Mouse (Mus musculus) hindbrain, embryonic 16.5 days (tissue): ENCODE measurements around the gene Zfp768. TPM values are rescaled to one million over a fixed set of nuclear protein-coding genes. Genes with fewer than 3 reads are reported as not detected.
"Not testable (repeated sequence)": the region's sequence is repeated elsewhere in the genome, so short reads cannot be mapped to it uniquely, and the experiment has no call there.

Source experiments
- ATAC-seq: fragments of 200-750 bp; cut with Nextera tagmentation; 2 replicates; pipeline ENCODE4 v1.8.0; 2017; ENCODE audit warnings: moderate TSS enrichment, moderate library complexity
- H3K27ac ChIP-seq: fragments of 300-500 bp; sonication (generic); 2 replicates; pipeline ENCODE4 v1.5.1; 2014; ENCODE audit warnings: low read depth, mild to moderate bottlenecking, control low read depth, low read length, moderate library complexity
- H3K27me3 ChIP-seq: fragments of 300-500 bp; sonication (generic); replicated peaks from 2 replicates; pipeline ENCODE4 v1.6.1; 2014; ENCODE audit warnings: low read length; ENCODE audit not compliant: control insufficient read depth, insufficient read depth
- H3K36me3 ChIP-seq: fragments of 300-500 bp; sonication (generic); 2 replicates; pipeline ENCODE4 v1.6.1; 2014; ENCODE audit warnings: mild to moderate bottlenecking, low read length, moderate library complexity, mixed read lengths; ENCODE audit not compliant: control insufficient read depth, insufficient read depth
- H3K4me1 ChIP-seq: fragments of 300-500 bp; sonication (generic); 2 replicates; pipeline ENCODE4 v1.6.1; 2014; ENCODE audit warnings: low read depth, low read length; ENCODE audit not compliant: control insufficient read depth, insufficient read depth
- H3K4me2 ChIP-seq: fragments of 300-500 bp; sonication (generic); 2 replicates; pipeline ENCODE4 v1.6.1; 2014; ENCODE audit warnings: mild to moderate bottlenecking, low read length, control low read depth, moderate library complexity
- H3K4me3 ChIP-seq: fragments of 300-500 bp; sonication (generic); 2 replicates; pipeline ENCODE4 v1.5.1; 2014; ENCODE audit warnings: mild to moderate bottlenecking, low read length, control low read depth, moderate library complexity
- H3K9ac ChIP-seq: fragments of 300-500 bp; sonication (generic); 2 replicates; pipeline ENCODE4 v1.6.1; 2014; ENCODE audit warnings: low read depth, mild to moderate bottlenecking, control low read depth, low read length, moderate library complexity
- H3K9me3 ChIP-seq: fragments of 300-500 bp; sonication (generic); 2 replicates; pipeline ENCODE4 v1.6.1; 2014; ENCODE audit warnings: mild to moderate bottlenecking, low read length, moderate library complexity; ENCODE audit not compliant: control insufficient read depth
- WGBS: fragments of 180-500 bp; shearing (Covaris S2); extraction: QIAGEN DNeasy Blood & Tissue Kit; methylation state at CpG from one replicate; pipeline ENCODE4 v1.1.7; 2014; 5-methylcytosine and 5-hydroxymethylcytosine counted together
- polyA plus RNA-seq: library from polyadenylated mRNA; unstranded; fragments of >200 nt; fragmentation: Nextera tagmentation; extraction: Ambion mirVana; gene quantifications from 2 replicates; pipeline ENCODE4 v1.2.1, GENCODE M21; 2015

The Zfp768 gene
- polyA plus RNA-seq, 1 experiment from 2014 or later: 16.3 TPM

DNA sequence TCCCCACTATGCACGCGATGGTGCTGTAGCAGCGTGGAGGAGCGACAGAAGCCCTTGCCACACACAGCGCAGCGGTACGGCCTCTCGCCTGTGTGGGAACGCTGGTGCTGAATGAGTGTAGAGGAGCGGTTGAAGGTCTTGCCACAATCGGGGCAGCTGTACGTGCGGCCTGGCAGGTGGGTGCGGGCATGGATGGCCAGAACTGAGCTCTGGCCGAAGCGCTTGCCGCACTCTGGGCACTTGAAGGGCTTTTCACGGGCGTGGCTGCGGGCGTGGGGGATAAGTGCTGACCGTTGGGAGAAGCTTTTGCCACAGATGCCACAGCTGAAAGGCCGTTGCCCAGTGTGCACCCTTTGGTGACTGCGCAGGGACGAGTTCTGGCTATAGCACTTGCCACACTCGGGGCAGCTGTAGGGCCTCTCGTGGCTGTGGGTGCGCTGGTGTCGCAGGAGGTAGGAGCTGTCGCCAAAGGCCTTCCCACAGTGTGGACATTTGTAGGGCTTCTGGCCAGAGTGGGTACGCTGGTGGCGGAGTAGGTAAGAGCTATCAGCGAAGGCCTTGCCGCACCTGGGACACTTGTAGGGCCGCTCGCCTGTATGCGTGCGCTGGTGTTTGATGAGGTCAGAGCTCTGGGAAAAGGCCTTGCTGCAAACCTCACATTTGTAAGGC is 1.9 kb downstream of the Zfp768 start:
- no peak overlapping the region for H3K4me3 ChIP-seq
- 93% methylated on average over 38 of the region's 38 CpGs for WGBS
- ATAC-seq: no peak
- H3K9me3 ChIP-seq: no peaks in the 10 kb centered on the region
- no peak overlapping the region for H3K4me2 ChIP-seq
- peaks cover 11% of the 10 kb centered on the region for H3K36me3 ChIP-seq
- H3K9ac ChIP-seq: no peak overlapping the region
- no peak overlapping the region for H3K27ac ChIP-seq
- H3K4me1 ChIP-seq: peaks cover 20% of the 10 kb centered on the region
- H3K27me3 ChIP-seq: no peaks in the 10 kb centered on the region

DNA sequence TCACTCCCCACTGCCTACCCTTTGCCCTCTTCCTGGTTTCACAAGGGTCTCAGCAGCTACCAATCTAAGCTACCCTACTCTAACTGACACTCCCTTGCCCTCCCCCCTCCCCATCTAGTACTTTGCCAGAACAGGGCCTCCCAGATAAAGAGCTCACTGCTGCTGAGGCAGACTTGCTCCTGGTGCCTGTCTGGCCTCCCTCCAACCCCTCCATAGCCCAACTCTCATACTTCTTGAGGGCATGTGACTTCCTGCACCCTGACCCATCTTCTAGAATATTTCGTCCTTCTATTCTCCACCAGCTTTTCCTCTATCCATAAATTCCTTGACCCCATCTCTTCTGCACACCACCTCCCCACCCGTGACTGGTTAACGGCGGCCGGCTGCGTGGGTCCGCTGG is 2.5 kb downstream of the Zfp768 start:
- Histone ChIP-seq H3K4me3 (no peak overlapping the region), H3K4me1 (peaks cover 20% of the 10 kb centered on the region), H3K9ac (no peak overlapping the region), H3K27ac (no peak overlapping the region), H3K36me3 (peaks cover 11% of the 10 kb centered on the region), H3K27me3 (no peaks in the 10 kb centered on the region), H3K4me2 (no peak overlapping the region), H3K9me3 (no peaks in the 10 kb centered on the region)
- WGBS: 91% methylated on average over 7 of the region's 7 CpGs
- no peak for ATAC-seq

DNA sequence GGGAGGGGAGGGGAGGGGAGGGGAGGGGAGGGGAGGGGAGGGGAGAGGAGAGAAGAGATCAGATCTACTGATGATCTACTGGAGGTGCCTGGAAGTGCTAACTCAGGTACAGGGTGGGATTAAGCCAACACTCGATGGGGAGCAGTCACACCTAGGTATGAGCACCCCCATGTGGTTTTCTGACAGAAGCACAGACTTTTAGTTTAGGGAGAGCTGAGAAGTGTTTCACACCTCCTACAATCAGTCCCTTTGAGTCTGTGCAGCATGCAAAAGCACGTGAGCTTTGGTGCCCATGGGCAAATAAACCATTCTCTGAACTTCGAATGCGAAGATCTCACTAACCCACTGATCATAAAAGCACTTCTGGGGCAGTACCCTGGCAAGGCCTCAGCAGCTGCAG is 3.1 kb downstream of the Zfp768 start:
- no peak overlapping the region for H3K27ac ChIP-seq
- no peak for ATAC-seq

DNA sequence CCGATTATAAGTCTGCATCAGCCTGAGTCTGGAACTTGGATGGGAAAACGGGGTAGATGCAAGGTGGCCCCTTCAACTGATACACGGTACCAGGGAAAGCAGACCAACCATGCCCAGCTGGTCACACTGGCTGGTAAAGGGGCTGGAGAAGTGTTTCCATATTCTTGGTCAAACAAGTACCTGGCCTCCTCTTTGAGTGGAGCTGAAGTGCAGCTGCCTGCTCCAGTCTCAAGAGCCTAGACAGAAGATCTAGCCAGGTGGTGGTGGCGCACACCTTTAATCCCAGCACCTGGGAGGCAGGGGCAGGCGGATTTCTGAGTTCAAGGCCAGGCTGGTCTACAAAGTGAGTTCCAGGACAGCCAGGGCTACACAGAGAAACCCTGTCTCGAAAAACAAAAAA is 3.5 kb downstream of the Zfp768 start:
- not testable (repeated sequence) for H3K4me2 ChIP-seq, H3K27ac ChIP-seq, H3K9me3 ChIP-seq, H3K4me3 ChIP-seq, H3K9ac ChIP-seq, ATAC-seq, H3K27me3 ChIP-seq
- 91% methylated on average over 6 of the region's 6 CpGs for WGBS
- Histone ChIP-seq H3K36me3 (peaks cover 11% of the 10 kb centered on the region), H3K4me1 (peaks cover 17% of the 10 kb centered on the region)

More for the DNA sequence above, 3.1 kb downstream of the Zfp768 start:
- WGBS: 67% methylated on average over 4 of the region's 4 CpGs
- H3K4me2 ChIP-seq: no peak overlapping the region
- H3K4me3 ChIP-seq: no peak overlapping the region
- H3K9me3 ChIP-seq: no peaks in the 10 kb centered on the region
- peaks cover 11% of the 10 kb centered on the region for H3K36me3 ChIP-seq
- H3K9ac ChIP-seq: no peak overlapping the region
- peaks cover 20% of the 10 kb centered on the region for H3K4me1 ChIP-seq
- H3K27me3 ChIP-seq: no peaks in the 10 kb centered on the region

DNA sequence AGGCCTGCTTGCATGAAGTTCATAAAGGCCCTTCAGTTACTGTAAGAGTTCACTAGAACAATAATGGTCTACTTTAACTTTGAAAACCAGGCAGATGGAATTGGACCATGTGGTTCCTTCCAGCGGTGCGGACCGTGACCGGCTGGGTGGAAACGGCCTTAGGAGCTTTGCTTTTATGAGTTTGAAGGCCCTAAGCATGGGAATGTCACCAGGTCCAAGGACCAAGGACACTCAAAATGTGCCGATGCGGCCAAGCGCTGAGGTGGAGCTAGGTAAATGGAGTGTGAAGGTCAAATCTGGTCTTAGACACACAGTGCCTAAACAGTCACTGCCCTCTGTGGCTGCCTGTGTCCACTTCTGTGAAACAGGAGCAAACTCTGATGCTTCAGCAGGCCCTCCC is 4.0 kb downstream of the Zfp768 start:
- WGBS: 96% methylated on average over 8 of the region's 8 CpGs

DNA sequence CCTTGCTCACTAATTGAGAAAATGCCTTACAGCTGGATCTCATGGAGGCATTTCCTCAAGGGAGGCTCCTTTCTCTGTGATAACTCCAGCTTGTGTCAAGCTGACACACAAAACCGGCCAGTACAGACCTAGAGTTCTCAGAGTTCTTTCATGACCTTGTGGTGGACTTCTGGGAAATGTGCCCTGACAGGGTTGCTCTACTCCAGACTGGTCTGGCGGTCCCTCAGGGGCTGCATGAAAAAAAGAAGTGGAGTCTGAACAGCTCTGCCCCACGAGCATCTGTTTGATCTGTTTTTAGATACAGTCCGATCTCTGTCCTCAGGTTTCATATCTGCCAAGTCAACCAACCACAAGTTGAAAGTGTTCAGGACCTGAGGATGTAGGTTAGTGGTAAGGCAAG is 7.8 kb downstream of the Zfp768 start:
- H3K9ac ChIP-seq: no peak overlapping the region
- peaks cover 2% of the 10 kb centered on the region; the same call in 1 of the 2 replicates for H3K36me3 ChIP-seq
- 81% methylated on average over 4 of the region's 4 CpGs for WGBS
- ATAC-seq: no peak
- no peaks in the 10 kb centered on the region for H3K27me3 ChIP-seq
- H3K4me1 ChIP-seq: no peaks in the 10 kb centered on the region
- no peak overlapping the region for H3K4me2 ChIP-seq
- H3K4me3 ChIP-seq: no peak overlapping the region
- H3K27ac ChIP-seq: no peak overlapping the region
- H3K9me3 ChIP-seq: no peaks in the 10 kb centered on the region

More for the DNA sequence above, 4.0 kb downstream of the Zfp768 start:
- Histone ChIP-seq H3K9ac (no peak overlapping the region), H3K27ac (no peak overlapping the region), H3K9me3 (no peaks in the 10 kb centered on the region), H3K36me3 (peaks cover 11% of the 10 kb centered on the region), H3K4me2 (no peak overlapping the region), H3K4me3 (no peak overlapping the region), H3K4me1 (peaks cover 13% of the 10 kb centered on the region), H3K27me3 (no peaks in the 10 kb centered on the region)
- no peak for ATAC-seq

DNA sequence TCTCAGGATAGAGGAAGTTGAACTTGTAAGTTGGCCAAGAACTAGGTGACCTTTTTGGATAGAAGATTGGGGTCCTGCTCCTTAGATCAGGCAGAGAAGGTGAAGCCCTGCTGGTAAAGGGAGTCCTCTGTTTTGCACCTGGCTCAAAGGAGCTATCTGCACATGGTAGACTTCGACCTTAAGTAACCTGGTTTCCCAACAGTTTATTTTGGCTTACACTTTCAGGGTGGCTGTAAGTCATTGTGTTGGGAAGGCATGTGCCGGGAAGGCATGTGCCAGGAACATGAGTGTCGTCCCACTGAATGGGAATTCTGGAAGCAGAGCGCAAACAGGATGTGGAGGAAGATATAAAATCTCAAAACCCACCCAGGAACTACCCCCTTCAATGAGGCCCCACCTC is 9.8 kb downstream of the Zfp768 start:
- 93% methylated on average over 4 of the region's 4 CpGs for WGBS

DNA sequence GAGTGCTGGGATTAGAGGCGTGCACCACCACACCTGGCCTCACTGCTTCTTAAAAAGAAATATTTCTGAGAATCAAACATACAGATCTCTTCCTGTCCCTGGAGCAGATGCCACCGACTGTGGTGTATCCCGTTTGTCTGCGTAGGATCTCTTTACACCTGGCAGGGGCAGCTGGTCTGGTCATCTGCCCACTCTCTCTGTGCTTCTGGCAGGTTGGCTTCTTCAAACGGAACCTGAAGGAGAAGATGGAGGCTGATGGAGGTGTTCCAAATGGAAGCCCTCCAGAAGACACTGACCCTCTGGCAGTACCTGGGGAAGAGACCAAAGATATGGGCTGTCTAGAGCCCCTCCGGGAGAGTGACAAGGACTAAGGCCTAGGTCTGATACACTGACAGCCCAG is 12.1 kb downstream of the Zfp768 start:
- Histone ChIP-seq H3K4me2 (no peak overlapping the region), H3K27ac (no peak overlapping the region), H3K9ac (no peak overlapping the region), H3K9me3 (no peaks in the 10 kb centered on the region), H3K4me3 (no peak overlapping the region), H3K4me1 (no peaks in the 10 kb centered on the region), H3K36me3 (no peaks in the 10 kb centered on the region), H3K27me3 (no peaks in the 10 kb centered on the region)
- WGBS: 84% methylated on average over 6 of the region's 6 CpGs
- no peak for ATAC-seq

More for the DNA sequence above, 9.8 kb downstream of the Zfp768 start:
- Histone ChIP-seq H3K27me3 (no peaks in the 10 kb centered on the region), H3K4me2 (no peak overlapping the region), H3K4me3 (no peak overlapping the region), H3K9ac (no peak overlapping the region), H3K27ac (no peak overlapping the region), H3K36me3 (no peaks in the 10 kb centered on the region), H3K9me3 (no peaks in the 10 kb centered on the region), H3K4me1 (no peaks in the 10 kb centered on the region)
- no peak for ATAC-seq

DNA sequence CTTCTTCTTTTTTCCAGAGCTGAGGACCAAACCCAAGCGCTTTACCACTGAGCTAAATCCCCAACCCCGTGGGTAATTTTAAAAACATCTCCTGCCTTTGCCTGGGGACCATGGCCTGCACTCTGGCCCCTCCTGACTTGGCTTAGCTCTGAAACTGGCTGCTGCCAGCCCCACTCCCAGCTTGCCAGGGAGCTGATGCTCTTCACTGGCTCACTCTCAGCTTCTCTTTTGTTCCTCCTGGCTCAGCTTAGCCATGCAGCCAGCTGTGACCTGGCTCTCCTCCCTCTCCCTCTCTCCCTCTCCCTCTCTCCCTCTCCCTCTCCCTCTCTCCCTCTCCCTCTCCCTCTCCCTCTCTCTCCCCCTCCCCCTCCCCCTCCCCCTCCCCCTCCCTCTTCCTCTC is 18.7 kb downstream of the Zfp768 start:
- no peak overlapping the region for H3K4me3 ChIP-seq
- no peaks in the 10 kb centered on the region for H3K27me3 ChIP-seq
- no peaks in the 10 kb centered on the region for H3K9me3 ChIP-seq
- 35% methylated on average over 2 of the region's 2 CpGs for WGBS
- H3K4me2 ChIP-seq: no peak overlapping the region
- peak; percentile 81 for ATAC-seq
- no peak overlapping the region for H3K27ac ChIP-seq
- no peaks in the 10 kb centered on the region for H3K36me3 ChIP-seq
- H3K9ac ChIP-seq: no peak overlapping the region
- H3K4me1 ChIP-seq: no peaks in the 10 kb centered on the region
